Mouse (Mus musculus): ENCODE measurements at regions not wholly inside any gene's neighbourhood (a gene's known extent, or its start where the extent isn't known, plus 50 kb on each side); places are given as distances from the start of the nearest gene placed in this dataset.

GRCm38 (mm10) chr7:136840224-136840623 is 54.2 kb upstream of the Mgmt start:
- no peak overlapping the region for H3K27ac ChIP-seq (ENCODE audit: control insufficient read depth, low read depth, low read length)
- no peak for DNase-seq (ENCODE audit: low read depth, low spot score)
- no peaks in the 10 kb centered on the region for H3K36me3 ChIP-seq (ENCODE audit: control insufficient read depth in 1 of 2, insufficient read depth in 2 of 2, low read length in 2 of 2)
- H3K4me1 ChIP-seq (ENCODE audit: control insufficient read depth in 1 of 2, insufficient read depth in 2 of 2, low read length in 2 of 2), result no peaks in the 10 kb centered on the region
- no peaks in the 10 kb centered on the region for H3K79me2 ChIP-seq (ENCODE audit: control insufficient read depth, insufficient read depth, low read length, poor library complexity)
- no peak overlapping the region for H3K4me3 ChIP-seq (ENCODE audit: control insufficient read depth in 1 of 2, insufficient read depth in 1 of 2, low read depth in 2 of 2, low read length in 2 of 2)
- no peaks in the 10 kb centered on the region for H3K9me3 ChIP-seq (replicated peaks; ENCODE audit: insufficient read depth, low read length)
- no peaks in the 10 kb centered on the region for H3K27me3 ChIP-seq (ENCODE audit: control insufficient read depth in 1 of 2, insufficient read depth in 2 of 2, low read length in 2 of 2)
- H3K9ac ChIP-seq (ENCODE audit: control insufficient read depth, low read depth, low read length, poor library complexity, severe bottlenecking), result no peak overlapping the region
- TF ChIP-seq ZKSCAN1 (IDR thresholded peaks at IDR 0.05; ENCODE audit: low read depth, low read length) (no peak), MAZ (IDR thresholded peaks at IDR 0.05; ENCODE audit: low read depth, low read length) (no peak), SIN3A (IDR thresholded peaks at IDR 0.05; ENCODE audit: low read length) (no peak), RCOR1 (IDR thresholded peaks at IDR 0.05; ENCODE audit: low read depth, low read length) (no peak), TCF12 (IDR thresholded peaks at IDR 0.05; ENCODE audit: low read depth, low read length) (no peak), POLR2AphosphoS2 (IDR thresholded peaks at IDR 0.05; ENCODE audit: low read length) (no peak), CHD1 (IDR thresholded peaks at IDR 0.05; ENCODE audit: low read depth, low read length) (no peak), TAL1 (IDR thresholded peaks at IDR 0.05; ENCODE audit: low read length) (no peak), MYC (IDR thresholded peaks at IDR 0.05; ENCODE audit: low read depth, low read length) (no peak), ZMIZ1 (IDR thresholded peaks at IDR 0.05; ENCODE audit: low read depth, low read length) (no peak), ETS1 (IDR thresholded peaks at IDR 0.05; ENCODE audit: low read depth, low read length) (no peak), KAT2A (conservative IDR thresholded peaks at IDR 0.05; ENCODE audit: low read depth, low read length) (no peak), CTCF (IDR thresholded peaks at IDR 0.05 in 2 of 3, conservative IDR thresholded peaks at IDR 0.05 in 1 of 3; ENCODE audit: control insufficient read depth in 1 of 3, insufficient read depth in 1 of 3, low read depth in 2 of 3, low read length in 3 of 3, poor library complexity in 1 of 3, severe bottlenecking in 1 of 3) (no peak)

DNA sequence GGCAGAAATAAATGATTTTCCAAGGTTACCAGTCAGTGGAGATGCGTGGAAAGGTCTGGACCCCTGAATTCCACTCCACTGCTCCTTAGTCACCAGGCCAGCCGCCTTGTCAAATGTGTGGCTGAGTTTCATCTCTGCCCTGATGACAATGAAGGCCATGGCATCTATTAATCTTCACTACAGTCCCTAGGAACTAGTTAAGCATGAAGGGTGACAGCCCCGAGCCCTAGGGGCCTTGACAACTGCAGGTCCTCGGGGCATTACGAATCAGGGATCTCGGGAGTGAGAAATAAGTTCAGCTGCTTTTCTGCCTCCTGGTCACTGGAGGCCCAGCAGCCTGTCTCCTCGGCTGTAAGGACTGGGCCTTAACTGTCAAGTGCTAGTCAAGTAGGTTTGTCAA is 51.7 kb upstream of the Mgmt start:
- H3K27me3 ChIP-seq (ENCODE audit: control insufficient read depth in 1 of 2, insufficient read depth in 2 of 2, low read length in 2 of 2), result no peaks in the 10 kb centered on the region
- no peaks in the 10 kb centered on the region for H3K79me2 ChIP-seq (ENCODE audit: control insufficient read depth, insufficient read depth, low read length, poor library complexity)
- H3K9me3 ChIP-seq (replicated peaks; ENCODE audit: insufficient read depth, low read length), result no peaks in the 10 kb centered on the region
- H3K4me1 ChIP-seq (ENCODE audit: control insufficient read depth in 1 of 2, insufficient read depth in 2 of 2, low read length in 2 of 2), result no peaks in the 10 kb centered on the region
- H3K36me3 ChIP-seq (ENCODE audit: control insufficient read depth in 1 of 2, insufficient read depth in 2 of 2, low read length in 2 of 2), result no peaks in the 10 kb centered on the region
- H3K27ac ChIP-seq (ENCODE audit: control insufficient read depth, low read depth, low read length), result no peak overlapping the region
- no peak overlapping the region for H3K9ac ChIP-seq (ENCODE audit: control insufficient read depth, low read depth, low read length, poor library complexity, severe bottlenecking)
- no peak for TF ChIP-seq ZC3H11A (IDR thresholded peaks at IDR 0.05; ENCODE audit: low read depth, low read length)
- no peak overlapping the region for H3K4me3 ChIP-seq (ENCODE audit: control insufficient read depth in 1 of 2, insufficient read depth in 1 of 2, low read depth in 2 of 2, low read length in 2 of 2)
- DNase-seq (ENCODE audit: low read depth, low spot score), result no peak

GRCm38 (mm10) chr7:136844282-136844681 is 50.1 kb upstream of the Mgmt start:
- H3K9ac ChIP-seq (ENCODE audit: control insufficient read depth, low read depth, low read length, poor library complexity, severe bottlenecking), result no peak overlapping the region
- H3K4me1 ChIP-seq (ENCODE audit: control insufficient read depth in 1 of 2, insufficient read depth in 2 of 2, low read length in 2 of 2), result no peaks in the 10 kb centered on the region
- H3K4me3 ChIP-seq (ENCODE audit: control insufficient read depth in 1 of 2, insufficient read depth in 1 of 2, low read depth in 2 of 2, low read length in 2 of 2), result no peak overlapping the region
- no peaks in the 10 kb centered on the region for H3K36me3 ChIP-seq (ENCODE audit: control insufficient read depth in 1 of 2, insufficient read depth in 2 of 2, low read length in 2 of 2)
- no peaks in the 10 kb centered on the region for H3K27me3 ChIP-seq (ENCODE audit: control insufficient read depth in 1 of 2, insufficient read depth in 2 of 2, low read length in 2 of 2)
- DNase-seq (ENCODE audit: low read depth, low spot score), result no peak
- H3K27ac ChIP-seq (ENCODE audit: control insufficient read depth, low read depth, low read length), result no peak overlapping the region
- H3K9me3 ChIP-seq (replicated peaks; ENCODE audit: insufficient read depth, low read length), result no peaks in the 10 kb centered on the region
- H3K79me2 ChIP-seq (ENCODE audit: control insufficient read depth, insufficient read depth, low read length, poor library complexity), result no peaks in the 10 kb centered on the region
- TF ChIP-seq POLR2AphosphoS2 (IDR thresholded peaks at IDR 0.05; ENCODE audit: low read length), result no peak
- no peak for TF ChIP-seq RCOR1 (IDR thresholded peaks at IDR 0.05; ENCODE audit: low read depth, low read length)
- TF ChIP-seq MAZ (IDR thresholded peaks at IDR 0.05; ENCODE audit: low read depth, low read length), result no peak
- TF ChIP-seq NELFE (IDR thresholded peaks at IDR 0.05; ENCODE audit: low read depth, low read length), result no peak
- TF ChIP-seq USF2 (IDR thresholded peaks at IDR 0.05; ENCODE audit: borderline replicate concordance in 1 of 2, insufficient read depth in 1 of 2, low read depth in 1 of 2, low read length in 2 of 2), result no peak
- TF ChIP-seq BHLHE40 (IDR thresholded peaks at IDR 0.05; ENCODE audit: borderline replicate concordance, low read depth, low read length), result no peak
- TF ChIP-seq JUND (IDR thresholded peaks at IDR 0.05; ENCODE audit: low read depth, low read length), result no peak
- TF ChIP-seq TCF12 (IDR thresholded peaks at IDR 0.05; ENCODE audit: low read depth, low read length), result no peak
- no peak for TF ChIP-seq MEF2A (IDR thresholded peaks at IDR 0.05; ENCODE audit: extremely low read depth, insufficient replicate concordance, low read depth, low read length, poor library complexity, severe bottlenecking)
- no peak for TF ChIP-seq MYC (IDR thresholded peaks at IDR 0.05; ENCODE audit: low read depth, low read length)
- TF ChIP-seq TBP (IDR thresholded peaks at IDR 0.05; ENCODE audit: low read depth, low read length), result no peak
- TF ChIP-seq E2F4 (IDR thresholded peaks at IDR 0.05; ENCODE audit: borderline replicate concordance, low read depth, low read length), result no peak
- TF ChIP-seq ELF1 (IDR thresholded peaks at IDR 0.05; ENCODE audit: low read depth, low read length), result no peak
- no peak for TF ChIP-seq POLR2AphosphoS5 (IDR thresholded peaks at IDR 0.05; ENCODE audit: borderline replicate concordance, low read depth, low read length)
- TF ChIP-seq GATA1 (IDR thresholded peaks at IDR 0.05; ENCODE audit: low read depth, low read length), result no peak
- TF ChIP-seq ETS1 (IDR thresholded peaks at IDR 0.05; ENCODE audit: low read depth, low read length), result no peak
- no peak for TF ChIP-seq GABPA (IDR thresholded peaks at IDR 0.05; ENCODE audit: low read depth, low read length)
- no peak for TF ChIP-seq NRF1 (IDR thresholded peaks at IDR 0.05; ENCODE audit: insufficient read depth, low read depth, low read length, poor library complexity, severe bottlenecking)

All from MEL (cell line).